Mouse (Mus musculus) liver, embryonic 12.5 days (tissue): Measurements from ENCODE around the gene Olfr437. TPM values are rescaled to one million over a fixed set of nuclear protein-coding genes. Genes with fewer than 3 reads are reported as not detected.
"Not testable (repeated sequence)": the region's sequence is repeated elsewhere in the genome, so short reads cannot be mapped to it uniquely, and the experiment has no call there.

Source experiments
- ATAC-seq: fragments of 200-750 bp; cut with Nextera tagmentation; 2 replicates; pipeline ENCODE4 v1.8.0; 2017; ENCODE audit warnings: moderate number of reproducible peaks, mild to moderate bottlenecking, moderate library complexity
- H3K27ac ChIP-seq: fragments of 300-500 bp; sonication (generic); 2 replicates; pipeline ENCODE4 v1.5.1; 2016; ENCODE audit warnings: mild to moderate bottlenecking
- H3K27me3 ChIP-seq: fragments of 300-500 bp; sonication (generic); replicated peaks from 2 replicates; pipeline ENCODE4 v1.6.1; 2016; ENCODE audit warnings: mild to moderate bottlenecking, moderate library complexity
- H3K36me3 ChIP-seq: fragments of 300-500 bp; sonication (generic); 2 replicates; pipeline ENCODE4 v1.6.1; 2016; ENCODE audit warnings: mild to moderate bottlenecking, moderate library complexity
- H3K4me1 ChIP-seq: fragments of 300-500 bp; sonication (generic); 2 replicates; pipeline ENCODE4 v1.6.1; 2016
- H3K4me2 ChIP-seq: fragments of 300-500 bp; sonication (generic); 2 replicates; pipeline ENCODE4 v1.6.1; 2016; ENCODE audit warnings: mild to moderate bottlenecking, moderate library complexity
- H3K4me3 ChIP-seq: fragments of 300-500 bp; sonication (generic); 2 replicates; pipeline ENCODE4 v1.5.1; 2016; ENCODE audit warnings: mild to moderate bottlenecking, moderate library complexity
- H3K9ac ChIP-seq: fragments of 300-500 bp; sonication (generic); 2 replicates; pipeline ENCODE4 v1.6.1; 2016; ENCODE audit warnings: mild to moderate bottlenecking, moderate library complexity
- H3K9me3 ChIP-seq: fragments of 300-500 bp; sonication (generic); replicated peaks from 2 replicates; pipeline ENCODE4 v1.6.1; 2016; ENCODE audit warnings: mild to moderate bottlenecking, moderate library complexity
- polyA plus RNA-seq: library from polyadenylated mRNA; unstranded; fragments of >200 nt; fragmentation: Nextera tagmentation; extraction: Ambion mirVana; gene quantifications from 2 replicates; pipeline ENCODE4 v1.2.1, GENCODE M21; 2016

Olfr437 gene
- polyA plus RNA-seq, 1 experiment from 2014 or later: not detected

- not testable (repeated sequence) for H3K4me2 ChIP-seq, ATAC-seq, H3K4me1 ChIP-seq
These were observed 49.8 kb downstream of the Olfr437 start, which contains the start of gene Olfr434 for GRCm38 (mm10) chr6:43212873-43213272. Gene Olfr434, plus strand, starts transcription at chr6:43213021.

More at GRCm38 (mm10) chr6:43212873-43213272, 49.8 kb downstream of the Olfr437 start, which contains the start of gene Olfr434:
- H3K36me3 ChIP-seq, H3K4me3 ChIP-seq, H3K27ac ChIP-seq, H3K27me3 ChIP-seq, H3K9ac ChIP-seq, H3K9me3 ChIP-seq: not testable (repeated sequence)

Other genes starting within 250 kb of the Olfr437 start
- gene Olfr446, start 241.9 kb upstream of the Olfr437 start, polyA plus RNA-seq: not detected in 2 replicates
- gene Olfr444, start 214.2 kb upstream of the Olfr437 start, polyA plus RNA-seq: not detected in 2 replicates
- not detected in 2 replicates for gene Olfr441, start 56.9 kb upstream of the Olfr437 start, polyA plus RNA-seq
- gene Olfr237-ps1, start 16.7 kb upstream of the Olfr437 start, polyA plus RNA-seq: not detected in 2 replicates
- gene Olfr13, start 8.9 kb downstream of the Olfr437 start, polyA plus RNA-seq: not detected in 2 replicates
- not detected in 2 replicates for gene Olfr435, start 33.9 kb downstream of the Olfr437 start, polyA plus RNA-seq
- gene Olfr434, start 49.7 kb downstream of the Olfr437 start, polyA plus RNA-seq: not detected in 2 replicates
- not detected in 2 replicates for gene Olfr47, start 68.2 kb downstream of the Olfr437 start, polyA plus RNA-seq
- 2.3 and 2.5 TPM in 2 replicates for gene Arhgef5, start 102.3 kb downstream of the Olfr437 start, polyA plus RNA-seq
- gene Nobox, start 146.3 kb downstream of the Olfr437 start, polyA plus RNA-seq: 0.17 TPM in 1 of 2 replicates, not detected in the other